Mouse (Mus musculus): ENCODE measurements around the gene Gm29666. TPM values are rescaled to one million over a fixed set of nuclear protein-coding genes. Genes with fewer than 3 reads are reported as not detected.

Gm29666 gene
- total RNA-seq, 2 experiments from 2014 or later: 0.07 to 0.13 TPM

DNA sequence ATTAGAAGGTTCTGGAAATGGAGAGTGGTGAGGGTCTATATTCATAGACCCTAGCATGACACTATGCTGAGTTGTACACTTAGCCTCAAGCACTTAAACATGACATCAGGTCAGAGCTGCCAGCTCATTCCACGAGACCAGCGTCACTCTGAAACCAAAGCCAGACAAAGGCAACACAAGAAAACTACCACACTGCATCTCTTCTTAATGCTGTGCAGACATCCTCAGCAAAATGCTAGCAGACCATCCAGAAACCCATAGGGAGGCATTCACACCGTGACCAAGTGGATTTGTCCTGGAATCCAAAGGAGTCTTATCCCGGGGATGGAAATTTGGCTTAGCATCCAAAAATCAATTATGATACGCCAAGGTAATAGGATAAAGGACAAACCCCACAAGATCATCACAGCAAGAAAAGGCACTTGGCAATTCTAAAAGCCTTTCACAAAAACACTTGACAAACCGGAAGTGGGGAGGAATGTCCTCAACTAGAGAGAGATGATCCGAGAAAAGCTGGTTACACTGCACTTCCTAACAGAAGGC, 15.9 kb downstream of the Gm29666 start:
- no peak for DNase-seq

DNA sequence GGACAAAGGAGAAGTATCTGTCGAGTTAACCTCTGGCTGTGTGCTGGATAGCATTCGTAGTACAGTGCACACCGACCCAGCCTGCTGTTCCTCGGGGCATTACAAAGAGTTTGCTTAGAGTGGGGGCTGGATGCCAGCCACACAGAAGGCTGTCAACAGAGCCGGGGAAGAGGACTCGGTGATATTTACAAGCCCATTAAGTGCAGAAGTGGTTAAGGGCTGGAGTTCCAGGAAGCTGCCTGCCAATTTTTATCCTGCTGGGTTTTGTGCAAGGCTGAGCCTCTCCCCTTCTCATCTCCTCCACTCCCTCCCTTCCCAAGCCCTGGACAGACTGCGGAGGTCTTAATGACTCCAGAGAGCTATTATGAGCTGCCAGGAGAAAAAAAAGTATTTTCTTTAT, 21.8 kb downstream of the Gm29666 start:
- no peak for DNase-seq

DNA sequence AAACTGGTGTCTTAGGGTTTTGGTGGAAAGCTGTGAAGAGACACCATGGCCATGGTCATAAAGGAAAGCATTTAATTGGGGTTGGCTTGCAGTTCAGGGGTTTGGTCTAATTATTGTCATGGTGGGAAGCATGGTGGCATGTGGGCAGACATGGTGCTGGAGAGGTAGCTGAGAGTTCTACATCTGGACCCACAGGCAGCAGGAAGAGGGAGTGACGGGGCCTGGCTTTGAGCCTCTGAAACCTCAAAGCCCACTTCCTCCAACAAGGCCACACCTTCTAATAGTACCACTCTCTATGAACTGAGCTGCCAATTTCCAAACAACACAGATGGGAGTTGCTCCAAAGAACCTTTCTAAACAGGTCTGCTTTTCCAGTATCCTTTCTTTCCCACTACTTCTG, 23.2 kb downstream of the Gm29666 start:
- no peak for DNase-seq

DNA sequence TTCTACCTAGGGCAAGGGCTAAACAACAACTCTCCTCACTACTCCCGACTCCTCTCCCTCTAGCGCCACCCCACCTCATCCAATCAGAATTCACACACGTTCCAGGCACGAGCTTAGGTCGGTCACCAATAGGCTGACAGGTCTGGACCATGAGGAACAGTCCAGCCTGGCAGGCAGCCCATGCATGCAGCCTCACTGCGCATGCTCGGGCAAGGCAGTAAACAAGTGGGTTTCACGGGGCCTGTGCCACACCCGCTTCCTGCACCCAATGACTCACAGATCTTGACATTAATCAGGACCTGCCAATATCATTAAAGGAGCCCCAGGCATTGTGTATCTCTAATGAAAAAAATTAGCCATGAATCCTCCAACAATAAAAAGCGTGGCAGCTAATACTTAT, 23.6 kb downstream of the Gm29666 start:
- peak in 1 of 2 experiments; percentile 8 for DNase-seq

DNA sequence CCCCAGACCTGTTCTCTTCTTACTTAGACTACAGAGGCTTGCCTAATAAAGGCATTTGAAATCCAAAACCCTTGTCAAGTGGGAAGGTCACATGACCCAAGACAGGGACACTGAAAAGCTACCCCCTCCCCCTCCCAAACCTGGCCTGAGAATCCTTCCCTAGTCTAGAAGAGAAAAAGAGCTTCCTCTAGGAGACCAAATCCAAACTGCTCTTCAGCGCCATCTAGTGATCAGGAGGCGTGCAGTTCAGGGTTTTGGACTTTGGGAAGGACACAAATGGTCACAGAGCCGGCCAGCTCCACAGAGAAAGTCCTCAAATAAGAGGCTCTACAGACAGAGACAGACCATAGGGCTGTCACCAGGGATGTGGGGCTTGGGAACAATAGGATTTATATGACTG, 28.2 kb downstream of the Gm29666 start:
- peak; percentile 60 to 71 for DNase-seq

DNA sequence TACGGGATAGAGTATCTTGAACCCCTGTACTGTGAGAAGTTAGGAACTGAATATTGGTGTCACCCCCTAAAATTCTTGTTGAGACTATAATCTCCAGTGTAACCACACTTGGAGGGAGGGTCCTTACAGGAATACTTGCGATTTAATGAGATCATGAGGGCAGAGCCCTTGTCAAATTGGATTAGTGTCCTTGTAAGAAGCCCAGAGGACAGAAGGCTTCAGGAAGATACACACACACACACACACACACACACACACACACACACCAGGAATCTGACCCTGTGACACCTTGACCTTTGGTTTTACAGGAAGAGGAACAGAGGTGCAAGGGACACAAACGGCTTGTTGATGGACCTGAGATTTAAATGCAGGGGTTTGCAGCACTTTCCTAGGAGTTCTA, 28.6 kb downstream of the Gm29666 start:
- DNase-seq: no peak

DNA sequence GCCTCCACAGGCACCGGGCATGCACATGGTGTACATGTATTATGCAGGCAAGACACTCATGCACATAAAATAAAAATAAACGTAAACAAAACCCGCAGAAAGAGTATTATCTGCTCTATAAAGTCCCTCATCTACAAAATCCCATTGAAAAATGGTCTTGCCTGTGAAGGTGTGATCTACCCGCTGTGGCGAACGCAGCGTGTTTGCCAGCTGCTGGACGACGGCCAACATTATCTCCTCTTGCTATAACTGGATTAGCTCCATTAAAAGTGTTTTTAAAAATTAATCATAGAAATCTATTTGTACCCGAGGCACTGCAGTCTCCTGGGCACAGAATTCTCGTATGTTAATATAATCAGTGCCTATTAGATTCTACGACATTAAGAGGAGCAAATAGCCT, 31.8 kb downstream of the Gm29666 start:
- no peak for DNase-seq

DNA sequence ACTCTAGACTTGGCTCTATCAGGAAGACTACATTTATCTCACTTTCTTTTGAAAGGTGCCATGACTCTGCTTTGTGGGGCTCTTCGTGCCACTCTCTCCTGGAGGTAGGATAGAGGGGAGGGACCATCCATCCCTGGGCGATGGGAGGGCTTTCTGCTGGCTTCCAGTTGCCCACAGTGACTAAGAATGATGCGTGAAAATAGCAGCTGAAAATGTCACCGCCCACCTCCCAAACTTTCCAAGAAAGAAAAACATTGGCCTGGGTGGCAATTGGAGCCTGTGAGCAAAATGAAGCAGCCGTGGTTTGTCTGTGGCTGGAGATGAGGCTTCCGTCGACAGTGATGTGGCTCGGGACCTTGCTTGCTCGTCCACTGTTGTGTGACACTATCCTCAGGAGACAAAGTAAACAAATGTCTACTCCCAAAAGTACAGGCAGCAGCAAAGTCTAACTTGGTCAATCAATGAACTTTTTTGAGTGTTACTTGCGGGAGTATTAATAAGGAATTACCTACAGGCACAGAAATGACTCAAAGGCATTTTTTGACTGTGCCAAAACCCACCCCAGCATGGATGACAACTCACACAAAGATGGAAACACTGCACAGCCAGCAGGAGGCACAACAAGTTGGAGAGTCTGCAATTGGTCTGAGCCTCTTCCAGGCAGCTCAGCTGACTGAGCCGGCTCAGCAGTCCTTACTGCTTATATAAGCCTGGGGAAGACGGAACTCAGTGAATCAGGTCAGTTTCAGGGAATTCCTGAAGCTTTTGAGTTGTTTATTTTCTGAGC, 42.6 kb downstream of the Gm29666 start:
- no peak for DNase-seq

DNA sequence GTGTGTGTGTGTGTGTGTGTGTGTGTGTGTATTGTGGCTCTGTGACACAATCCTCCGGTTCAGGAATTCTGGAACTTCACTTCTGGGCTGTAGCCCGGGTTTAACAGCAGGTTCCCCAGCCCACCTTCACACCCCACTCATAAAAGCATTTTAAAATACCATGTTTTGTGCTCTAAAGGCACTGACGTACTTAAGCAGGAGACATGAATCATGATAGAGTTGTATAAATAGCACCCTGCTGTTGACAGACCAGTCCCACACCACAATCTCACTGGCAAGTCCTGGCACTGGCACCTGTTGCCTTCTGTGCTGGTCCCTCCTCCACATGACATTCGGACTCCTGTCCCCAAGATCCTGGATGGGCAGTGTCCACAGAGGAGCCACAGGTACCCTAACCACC, 46.0 kb downstream of the Gm29666 start:
- no peak for DNase-seq

DNA sequence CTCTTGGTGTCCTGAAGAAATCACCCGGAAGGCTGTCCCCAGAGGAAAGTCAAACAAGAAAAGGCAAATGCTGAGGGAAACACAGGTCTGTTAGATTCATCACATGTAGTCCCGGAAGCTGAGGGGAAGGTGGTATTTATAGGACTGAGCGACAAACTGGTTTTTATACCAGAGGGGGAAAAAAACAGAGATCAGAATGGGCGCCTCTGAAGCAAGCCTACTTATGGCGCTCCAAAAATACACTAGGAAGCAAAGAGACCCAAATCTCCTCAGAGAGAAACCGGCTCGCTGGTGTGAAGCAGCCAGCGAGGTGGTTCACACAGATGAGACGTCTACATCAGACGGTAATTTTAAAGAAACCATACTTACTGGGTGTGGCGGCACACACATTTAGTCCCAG, 46.8 kb downstream of the Gm29666 start:
- DNase-seq: no peak

DNA sequence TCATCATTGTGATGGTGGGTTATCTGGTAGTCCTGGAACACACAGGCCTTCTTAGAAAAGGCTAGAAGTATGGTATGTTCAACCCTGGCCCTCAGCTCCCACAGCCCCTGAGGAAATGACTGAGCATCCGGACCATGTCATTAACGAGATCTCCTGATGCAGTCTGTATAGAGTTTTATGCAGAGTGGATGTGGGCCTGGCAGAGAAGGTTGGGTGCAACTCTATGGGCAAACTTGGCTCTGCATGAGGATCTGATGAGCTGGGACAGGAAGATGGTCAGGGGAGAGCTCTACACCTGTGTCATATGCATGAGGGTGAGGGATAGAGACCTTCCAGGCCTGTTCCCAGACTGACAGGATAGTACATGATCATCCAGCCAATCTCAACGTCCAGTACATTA, 48.0 kb downstream of the Gm29666 start:
- DNase-seq: no peak

DNA sequence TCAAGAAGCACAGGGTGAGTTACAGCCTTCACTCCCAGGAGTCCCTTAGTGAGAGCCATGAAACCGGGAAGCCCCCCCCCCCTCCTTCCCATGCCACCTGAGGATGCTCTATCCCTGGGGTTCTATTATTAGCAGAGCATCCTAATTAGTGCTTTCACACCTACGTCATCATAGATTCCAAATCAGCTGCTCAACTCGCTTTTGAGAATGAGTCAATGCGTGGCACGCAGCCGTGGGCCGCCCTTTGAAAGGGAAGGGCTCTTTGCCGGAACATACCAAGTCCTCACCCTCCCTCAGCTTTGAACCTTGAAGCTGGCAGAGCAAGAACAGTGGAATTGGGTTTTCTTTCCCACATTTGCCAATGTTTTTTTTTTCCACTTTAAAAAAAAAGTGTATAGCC, 57.9 kb downstream of the Gm29666 start:
- no peak for DNase-seq

Small RNA genes within 50 kb of the gene (microRNA-seq; reads per million reads assigned to microRNA genes)
- gene Mir1249: 92.8 reads per million, percentile 51 among the genes with 10 or more reads in this experiment

Other genes starting within 250 kb of the Gm29666 start
- 1 to 10 TPM in 1 of 2 experiments, under 1 TPM in 1; 0.56 to 1.1 TPM for gene Arhgap8, start 200.0 kb downstream of the Gm29666 start, total RNA-seq (2021)
- 1 to 10 TPM; 1.1 to 2.0 TPM for gene Phf21b, start 64.0 kb downstream of the Gm29666 start, total RNA-seq (2021)
- gene Nup50, start 3.4 kb upstream of the Gm29666 start, total RNA-seq (2021): 10 to 100 TPM; 39.9 to 41.1 TPM
- 10 to 100 TPM; 33.3 to 34.0 TPM for gene 5031439G07Rik, start 68.5 kb upstream of the Gm29666 start, total RNA-seq (2021)
- not detected for gene Upk3a, start 97.1 kb upstream of the Gm29666 start, total RNA-seq (2021)
- gene Fam118a, start 108.9 kb upstream of the Gm29666 start, total RNA-seq (2021): 10 to 100 TPM in 1 of 2 experiments, 1 to 10 TPM in 1; 5.9 to 11.6 TPM
- under 1 TPM in 1 of 2 experiments, not detected in 1; 0.40 TPM for gene Smc1b, start 211.9 kb upstream of the Gm29666 start, total RNA-seq (2021)
- not detected for gene Ribc2, start 212.0 kb upstream of the Gm29666 start, total RNA-seq (2021)